ENCODE assay signal across 17 mouse cellular contexts in genomic region chr2:164523301-164523773, GRCm38 (mm10). TPM values are rescaled to one million over a fixed set of nuclear protein-coding genes. Genes with fewer than 3 reads are reported as not detected.
DNase-seq lines count a peak whose midpoint lies in the region; ATAC-seq and TF ChIP-seq lines count a peak whose summit lies in the region.
"Had no signal": no experiment of that assay in that cellular context is flagged by ENCODE, and none has a peak within 500 bp of the region (broad histone marks: within the 10 kb centered on the region; RNA-seq: fewer than 3 reads in every experiment).

No protein-coding gene starts in this region.

- no peaks in the 10 kb centered on the region for H3K4me1 ChIP-seq in cerebellum, adult 2 months (ENCODE audit: control insufficient read depth, insufficient read depth, low read length)
- no peaks in the 10 kb centered on the region for H3K4me1 ChIP-seq in kidney, adult 2 months (ENCODE audit: control insufficient read depth, insufficient read depth, low read length)
- 0 out of 2 replicates have a peak, but pooled peaks cover 3% of the 10 kb centered on the region for H3K4me1 ChIP-seq in kidney, embryonic 14.5 days (ENCODE audit: control insufficient read depth, insufficient read depth, low read length)
- peaks cover 11% of the 10 kb centered on the region; the same call in 1 of the 2 replicates for H3K4me1 ChIP-seq in small intestine, adult 2 months (ENCODE audit: control insufficient read depth, insufficient read depth, insufficient read length, low read length)
- 0 out of 2 replicates have a peak, but pooled peaks cover 9% of the 10 kb centered on the region for H3K4me1 ChIP-seq in heart, embryonic 10.5 days

- no peaks in the 10 kb centered on the region; the same call in 1 of the 2 replicates for H3K27me3 ChIP-seq in cerebellum, adult 2 months (ENCODE audit: control insufficient read depth, insufficient read depth, low read length)
- H3K27me3 ChIP-seq in kidney, adult 2 months (replicated peaks; ENCODE audit: control insufficient read depth, insufficient read depth, low read length) = no peaks in the 10 kb centered on the region
- H3K27me3 ChIP-seq in kidney, embryonic 14.5 days (ENCODE audit: control insufficient read depth, insufficient read depth, low read length) = no peaks in the 10 kb centered on the region
- no peaks in the 10 kb centered on the region for H3K27me3 ChIP-seq in small intestine, adult 2 months (ENCODE audit: control insufficient read depth, insufficient read depth, low read length)
- H3K27me3 ChIP-seq in heart, embryonic 10.5 days (ENCODE audit: insufficient read depth, poor library complexity, severe bottlenecking) = peaks cover 13% of the 10 kb centered on the region; the same call in 1 of the 2 replicates
- H3K27me3 ChIP-seq: forebrain, embryonic 13.5 days; lung, embryonic 15.5 days had no signal

- no peak overlapping the region for H3K9ac ChIP-seq in kidney, embryonic 14.5 days (ENCODE audit: low read depth, low read length)
- H3K9ac ChIP-seq: forebrain, embryonic 13.5 days; limb, embryonic 12.5 days; lung, embryonic 15.5 days had no signal

- no peaks in the 10 kb centered on the region for H3K36me3 ChIP-seq in kidney, adult 2 months (ENCODE audit: control insufficient read depth, insufficient read depth, low read length)
- no peaks in the 10 kb centered on the region for H3K36me3 ChIP-seq in kidney, embryonic 14.5 days (ENCODE audit: control insufficient read depth, insufficient read depth, low read length)
- peaks cover 20% of the 10 kb centered on the region for H3K36me3 ChIP-seq in small intestine, adult 2 months (ENCODE audit: control insufficient read depth, insufficient read depth, low read length)
- no peaks in the 10 kb centered on the region for H3K36me3 ChIP-seq in heart, embryonic 10.5 days
- H3K36me3 ChIP-seq: G1E; limb, embryonic 12.5 days; lung, embryonic 15.5 days had no signal

- H3K27ac ChIP-seq in cerebellum, adult 2 months (ENCODE audit: insufficient read depth, low read length) = no peak overlapping the region
- H3K27ac ChIP-seq in kidney, adult 2 months (ENCODE audit: insufficient read depth, low read depth, low read length) = no peak overlapping the region
- no peak overlapping the region for H3K27ac ChIP-seq in kidney, embryonic 14.5 days (ENCODE audit: low read depth, low read length)
- H3K27ac ChIP-seq in small intestine, adult 2 months (ENCODE audit: insufficient read depth, low read depth, low read length) = peak overlapping the region; percentile 99
- no peak overlapping the region for H3K27ac ChIP-seq in heart, embryonic 10.5 days
- H3K27ac ChIP-seq: forebrain, embryonic 13.5 days; limb, embryonic 12.5 days; lung, embryonic 15.5 days had no signal

- DNase-seq in cerebellum, adult 2 months = peak in 1 of 2 experiments; percentile 21
- no peak for DNase-seq in cerebellum, adult 11 months
- no peak for DNase-seq in kidney, adult 2 months
- DNase-seq in brain, adult 2 months (ENCODE audit: low read depth, low spot score) = peak; percentile 31
- no peak for DNase-seq in embryo, embryonic 10.5 days (ENCODE audit: low spot score)
- no peak for DNase-seq in heart, embryonic 10.5 days (ENCODE audit: low spot score)
- DNase-seq: heart, postnatal 4 days; thymus, postnatal 36 days had no signal

- H3K4me2 ChIP-seq in kidney, embryonic 14.5 days (replicated peaks; ENCODE audit: low read depth, low read length) = no peak overlapping the region
- H3K4me2 ChIP-seq: forebrain, embryonic 13.5 days; limb, embryonic 12.5 days; lung, embryonic 15.5 days; midbrain, embryonic 11.5 days had no signal

- no peak for TF ChIP-seq CTCF in cerebellum, adult 2 months (IDR thresholded peaks at IDR 0.05; ENCODE audit: borderline replicate concordance, insufficient read depth, low read depth, low read length)
- TF ChIP-seq CTCF in kidney, adult 2 months (conservative IDR thresholded peaks at IDR 0.05; ENCODE audit: insufficient read depth, insufficient read length, low read depth, low read length) = no peak
- no peak for TF ChIP-seq CTCF in small intestine, adult 2 months (IDR thresholded peaks at IDR 0.05; ENCODE audit: extremely low read depth, insufficient read length, insufficient replicate concordance, low read depth, low read length)

- H3K9me3 ChIP-seq in kidney, embryonic 14.5 days (ENCODE audit: control insufficient read depth, low read length) = no peaks in the 10 kb centered on the region
- H3K9me3 ChIP-seq in heart, embryonic 10.5 days = peaks cover 7% of the 10 kb centered on the region
- H3K9me3 ChIP-seq: lung, embryonic 15.5 days had no signal

- ATAC-seq in kidney, embryonic 14.5 days (ENCODE audit: low FRiP score, low TSS enrichment) = no peak
- ATAC-seq: forebrain, embryonic 13.5 days had no signal

- TF ChIP-seq POLR2A in cerebellum, adult 2 months (IDR thresholded peaks at IDR 0.05; ENCODE audit: borderline replicate concordance, insufficient read depth, low read length) = no peak
- TF ChIP-seq POLR2A in kidney, adult 2 months (IDR thresholded peaks at IDR 0.05; ENCODE audit: low read depth, low read length) = no peak
- peak; percentile 52; the same call in 1 of the 2 replicates for TF ChIP-seq POLR2A in small intestine, adult 2 months (IDR thresholded peaks at IDR 0.05; ENCODE audit: low read depth, low read length)

- peak overlapping the region; percentile 40 for H3K4me3 ChIP-seq in cerebellum, adult 2 months (replicated peaks; ENCODE audit: insufficient read depth, low read depth, low read length)
- H3K4me3 ChIP-seq in kidney, adult 2 months (ENCODE audit: insufficient read depth, low read depth, low read length) = peak overlapping the region; percentile 25; the same call in 1 of the 2 replicates
- no peak overlapping the region for H3K4me3 ChIP-seq in kidney, embryonic 14.5 days (ENCODE audit: low read length)
- peak overlapping the region; percentile 70 for H3K4me3 ChIP-seq in small intestine, adult 2 months (ENCODE audit: low read depth, low read length)
- H3K4me3 ChIP-seq in heart, embryonic 10.5 days = no peak overlapping the region
- H3K4me3 ChIP-seq: forebrain, embryonic 13.5 days; limb, embryonic 12.5 days; lung, embryonic 15.5 days had no signal

- WGBS in cerebellum, adult 2 months = 41% methylated on average over 10 of the region's 10 CpGs
- WGBS in kidney, adult 2 months = 80% methylated on average over 10 of the region's 10 CpGs
- WGBS in kidney, embryonic 14.5 days = 90% methylated on average over 10 of the region's 10 CpGs
- 33% methylated on average over 10 of the region's 10 CpGs for WGBS in small intestine, adult 2 months
- WGBS in heart, embryonic 10.5 days = 78% methylated on average over 10 of the region's 10 CpGs

RNA-seq across cellular contexts. Expression of gene Pigt, which starts 26.0 kb away (rescaled TPM):
- polyA plus RNA-seq in cerebellum, adult 2 months (2012; rRNA removed) = 103 and 109 TPM in 2 replicates
- 101 and 123 TPM in 2 replicates for polyA plus RNA-seq in kidney, adult 2 months (2012; rRNA removed)
- polyA plus RNA-seq in kidney, embryonic 14.5 days (2014; fragmentation: Nextera tagmentation; extraction: Ambion mirVana) = 70.7 and 79.2 TPM in 2 replicates
- 117 and 171 TPM in 2 replicates for polyA plus RNA-seq in small intestine, adult 2 months (2012; rRNA removed)
- polyA plus RNA-seq in heart, embryonic 10.5 days (2016; fragmentation: Nextera tagmentation; extraction: Ambion mirVana) = 51.0 and 59.1 TPM in 2 replicates

RNA-seq across cellular contexts. Expression of gene Dbndd2, which starts 37.4 kb away (rescaled TPM):
- 428 and 462 TPM in 2 replicates for polyA plus RNA-seq in cerebellum, adult 2 months (2012; rRNA removed)
- polyA plus RNA-seq in kidney, adult 2 months (2012; rRNA removed) = 36.8 and 43.6 TPM in 2 replicates
- polyA plus RNA-seq in kidney, embryonic 14.5 days (2014; fragmentation: Nextera tagmentation; extraction: Ambion mirVana) = 12.4 and 14.7 TPM in 2 replicates
- 38.4 and 61.6 TPM in 2 replicates for polyA plus RNA-seq in small intestine, adult 2 months (2012; rRNA removed)
- 7.4 and 16.5 TPM in 2 replicates for polyA plus RNA-seq in heart, embryonic 10.5 days (2016; fragmentation: Nextera tagmentation; extraction: Ambion mirVana)

RNA-seq across cellular contexts. Expression of gene Wfdc2, which starts 38.9 kb away (rescaled TPM):
- 0.87 and 2.1 TPM in 2 replicates for polyA plus RNA-seq in cerebellum, adult 2 months (2012; rRNA removed)
- 459 and 460 TPM in 2 replicates for polyA plus RNA-seq in kidney, adult 2 months (2012; rRNA removed)
- 330 and 331 TPM in 2 replicates for polyA plus RNA-seq in kidney, embryonic 14.5 days (2014; fragmentation: Nextera tagmentation; extraction: Ambion mirVana)
- 3.2 and 40.1 TPM in 2 replicates for polyA plus RNA-seq in small intestine, adult 2 months (2012; rRNA removed)
- 11.1 and 28.0 TPM in 2 replicates for polyA plus RNA-seq in heart, embryonic 10.5 days (2016; fragmentation: Nextera tagmentation; extraction: Ambion mirVana)
- polyA plus RNA-seq: G1E had no signal

RNA-seq across cellular contexts. Expression of gene Trp53tg5, which starts 49.8 kb away (rescaled TPM):
- polyA plus RNA-seq in cerebellum, adult 2 months (2012; rRNA removed) = not detected in 2 replicates
- polyA plus RNA-seq in kidney, adult 2 months (2012; rRNA removed) = 0.10 TPM in 1 of 2 replicates, not detected in the other
- polyA plus RNA-seq in kidney, embryonic 14.5 days (2014; fragmentation: Nextera tagmentation; extraction: Ambion mirVana) = not detected in 2 replicates
- polyA plus RNA-seq in small intestine, adult 2 months (2012; rRNA removed) = not detected in 2 replicates
- not detected in 2 replicates for polyA plus RNA-seq in heart, embryonic 10.5 days (2016; fragmentation: Nextera tagmentation; extraction: Ambion mirVana)
- polyA plus RNA-seq: embryonic facial prominence, embryonic 14.5 days; forebrain, embryonic 13.5 days; G1E; limb, embryonic 12.5 days; lung, embryonic 15.5 days; midbrain, embryonic 11.5 days; stomach, embryonic 16.5 days had no signal

RNA-seq across cellular contexts. Expression of gene Spint3, which starts 49.9 kb away (rescaled TPM):
- polyA plus RNA-seq in cerebellum, adult 2 months (2012; rRNA removed) = not detected in 2 replicates
- not detected in 2 replicates for polyA plus RNA-seq in kidney, adult 2 months (2012; rRNA removed)
- polyA plus RNA-seq in kidney, embryonic 14.5 days (2014; fragmentation: Nextera tagmentation; extraction: Ambion mirVana) = not detected in 2 replicates
- polyA plus RNA-seq in small intestine, adult 2 months (2012; rRNA removed) = not detected in 2 replicates
- polyA plus RNA-seq in heart, embryonic 10.5 days (2016; fragmentation: Nextera tagmentation; extraction: Ambion mirVana) = not detected in 2 replicates
- polyA plus RNA-seq: embryonic facial prominence, embryonic 14.5 days; forebrain, embryonic 13.5 days; G1E; limb, embryonic 12.5 days; lung, embryonic 15.5 days; midbrain, embryonic 11.5 days; stomach, embryonic 16.5 days had no signal

Comparison
In these comparisons a context has a peak if more than half of its experiments do, and no peak if none do; other contexts are left out.
1. H3K4me3 ChIP-seq: peak in cerebellum, adult 2 months (single experiment), kidney, adult 2 months (single experiment) and small intestine, adult 2 months (single experiment); none in kidney, embryonic 14.5 days (single experiment) and heart, embryonic 10.5 days (single experiment).